Comparison of ENCODE assay signal across 8 mouse cellular contexts in the genomic region with DNA sequence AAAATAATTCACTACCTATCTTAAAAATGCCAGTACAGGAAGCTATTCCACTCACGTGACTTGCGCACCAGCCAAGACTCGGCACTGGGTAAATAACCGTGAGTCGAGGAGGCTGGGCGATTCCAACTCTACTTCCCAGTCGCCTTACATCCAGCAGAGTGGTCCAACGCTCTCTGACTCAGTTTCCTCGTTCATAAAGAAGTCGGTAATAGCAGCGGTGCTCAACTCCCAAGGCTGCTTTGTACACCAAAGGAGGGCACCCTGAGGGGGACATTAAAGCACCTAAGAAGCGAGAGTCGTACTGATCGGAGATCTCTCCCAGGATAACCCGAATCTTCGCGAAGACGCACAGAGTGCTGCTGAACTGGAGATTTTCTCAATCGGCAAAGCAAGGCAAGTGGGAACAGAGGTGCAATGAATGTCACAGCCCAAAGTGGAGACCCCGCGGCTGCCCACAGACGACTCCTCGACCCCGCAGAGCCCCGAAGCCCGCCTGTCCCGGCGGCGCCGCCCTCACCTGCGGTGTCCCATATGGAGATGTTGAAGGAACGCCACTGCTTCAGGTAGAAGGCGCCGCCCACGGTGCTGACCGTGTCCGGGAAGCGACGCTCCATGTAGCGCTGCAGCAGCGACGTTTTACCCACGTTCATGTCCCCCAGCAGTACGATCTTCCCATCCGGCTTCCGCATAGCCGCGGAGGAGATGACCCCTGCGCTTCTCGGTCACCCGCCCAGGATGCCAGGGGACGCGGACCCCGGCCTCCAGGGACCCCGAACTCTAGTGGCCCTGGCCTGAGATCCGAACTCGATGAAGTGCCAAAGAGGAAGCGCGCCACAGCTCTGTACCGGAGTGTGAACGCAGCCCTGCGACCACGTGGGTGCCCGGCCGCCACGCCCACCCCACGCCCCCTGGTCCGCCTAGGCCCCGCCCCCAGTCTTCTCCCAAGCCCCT. TPM values are rescaled to one million over a fixed set of nuclear protein-coding genes. Genes with fewer than 3 reads are reported as not detected.
A peak's percentile ranks its signal among the peaks of the same experiment; 100 is the strongest.
DNase-seq lines count a peak whose midpoint lies in the region; ATAC-seq lines count a peak whose summit lies in the region.

Rab20 (minus strand) TSS at position 900 of the 951 bp plus-strand sequence.

- peaks cover 24% of the 10 kb centered on the region for H3K4me1 ChIP-seq in embryonic facial prominence, embryonic 12.5 days
- peaks cover 78% of the 10 kb centered on the region for H3K4me1 ChIP-seq in heart, embryonic 13.5 days
- H3K4me1 ChIP-seq in kidney, embryonic 15.5 days = peaks cover 84% of the 10 kb centered on the region

- ATAC-seq in embryonic facial prominence, embryonic 12.5 days (ENCODE audit: insufficient number of reproducible peaks, insufficient read depth, low FRiP score, low TSS enrichment) = peak; percentile 76
- ATAC-seq in heart, embryonic 13.5 days (ENCODE audit: extremely low read depth, insufficient number of reproducible peaks, low FRiP score, low TSS enrichment) = peak; percentile 37; the same call in 1 of the 2 replicates
- ATAC-seq in kidney, embryonic 15.5 days (replicated peaks; ENCODE audit: low FRiP score) = peak; percentile 84
- no peak for ATAC-seq in frontal cortex, adult (ENCODE audit: low TSS enrichment)

- no peaks in the 10 kb centered on the region for H3K9me3 ChIP-seq in embryonic facial prominence, embryonic 12.5 days
- no peaks in the 10 kb centered on the region for H3K9me3 ChIP-seq in heart, embryonic 13.5 days
- H3K9me3 ChIP-seq in kidney, embryonic 15.5 days (replicated peaks) = no peaks in the 10 kb centered on the region

- peak within 1 kb of the TSS; percentile 4; the same call in 1 of the 2 replicates for H3K9ac ChIP-seq in embryonic facial prominence, embryonic 12.5 days
- peak within 1 kb of the TSS; percentile 89 for H3K9ac ChIP-seq in heart, embryonic 13.5 days
- peak within 1 kb of the TSS; percentile 65 for H3K9ac ChIP-seq in kidney, embryonic 15.5 days

- DNase-seq in A20 (ENCODE audit: low read depth, low spot score) (peak; percentile 80), MEL-GATA-1-ER (ENCODE audit: extremely low read depth, low read depth) (peak; percentile 60)
- DNase-seq in lung, postnatal 10 days = peak; percentile 78
- peak; percentile 42 for DNase-seq in ovary, postnatal 10 days (ENCODE audit: low spot score)

- WGBS in embryonic facial prominence, embryonic 12.5 days = under 1% methylated on average over 68 of the region's 69 CpGs
- under 1% methylated on average over 69 of the region's 69 CpGs for WGBS in heart, embryonic 13.5 days
- WGBS in kidney, embryonic 15.5 days = under 1% methylated on average over 69 of the region's 69 CpGs

- no peaks in the 10 kb centered on the region for H3K36me3 ChIP-seq in embryonic facial prominence, embryonic 12.5 days
- no peaks in the 10 kb centered on the region for H3K36me3 ChIP-seq in heart, embryonic 13.5 days
- no peaks in the 10 kb centered on the region for H3K36me3 ChIP-seq in kidney, embryonic 15.5 days

- H3K4me2 ChIP-seq in embryonic facial prominence, embryonic 12.5 days (replicated peaks) = peak within 1 kb of the TSS; percentile 94
- peak within 1 kb of the TSS; percentile 96 for H3K4me2 ChIP-seq in heart, embryonic 13.5 days
- H3K4me2 ChIP-seq in kidney, embryonic 15.5 days = peak within 1 kb of the TSS; percentile 100

- H3K27me3 ChIP-seq in embryonic facial prominence, embryonic 12.5 days = peaks cover 79% of the 10 kb centered on the region
- H3K27me3 ChIP-seq in heart, embryonic 13.5 days (replicated peaks) = peaks cover 57% of the 10 kb centered on the region
- peaks cover 51% of the 10 kb centered on the region for H3K27me3 ChIP-seq in kidney, embryonic 15.5 days

- peak within 1 kb of the TSS; percentile 54 for H3K4me3 ChIP-seq in embryonic facial prominence, embryonic 12.5 days
- H3K4me3 ChIP-seq in heart, embryonic 13.5 days = peak within 1 kb of the TSS; percentile 66
- H3K4me3 ChIP-seq in kidney, embryonic 15.5 days (replicated peaks) = peak within 1 kb of the TSS; percentile 70

- no peak within 1 kb of the TSS for H3K27ac ChIP-seq in embryonic facial prominence, embryonic 12.5 days
- peak within 1 kb of the TSS; percentile 95 for H3K27ac ChIP-seq in heart, embryonic 13.5 days (replicated peaks)
- peak within 1 kb of the TSS; percentile 83 for H3K27ac ChIP-seq in kidney, embryonic 15.5 days

RNA-seq across cellular contexts. Expression of gene Rab20, which starts in this region (rescaled TPM):
- polyA plus RNA-seq in embryonic facial prominence, embryonic 12.5 days (2016; fragmentation: Nextera tagmentation; extraction: Ambion mirVana) = 1.1 and 1.2 TPM in 2 replicates
- polyA plus RNA-seq in heart, embryonic 13.5 days (2015; fragmentation: Nextera tagmentation; extraction: Ambion mirVana) = 28.1 and 30.1 TPM in 2 replicates
- 24.2 and 26.5 TPM in 2 replicates for polyA plus RNA-seq in kidney, embryonic 15.5 days (2015; fragmentation: Nextera tagmentation; extraction: Ambion mirVana)

Comparison
In these comparisons a context has a peak if more than half of its experiments do, and no peak if none do; other contexts are left out.
1. RNA of gene Rab20 (polyA plus RNA-seq): 28.1 to 30.1 TPM in heart, embryonic 13.5 days and 24.2 to 26.5 TPM in kidney, embryonic 15.5 days; 1.1 to 1.2 TPM in embryonic facial prominence, embryonic 12.5 days; every median in the first group is over 10 times any median in the second.
2. H3K9ac ChIP-seq: peak in every context shown above with its lines; median percentile 89 in heart, embryonic 13.5 days; 65 in kidney, embryonic 15.5 days; 4 in embryonic facial prominence, embryonic 12.5 days.
3. Peak in every context shown above with its lines, with median percentiles within 50 percentile points of each other: DNase-seq, H3K4me2 ChIP-seq and H3K4me3 ChIP-seq.